Mouse (Mus musculus): Measurements from ENCODE around the gene Olfr549.

DNA sequence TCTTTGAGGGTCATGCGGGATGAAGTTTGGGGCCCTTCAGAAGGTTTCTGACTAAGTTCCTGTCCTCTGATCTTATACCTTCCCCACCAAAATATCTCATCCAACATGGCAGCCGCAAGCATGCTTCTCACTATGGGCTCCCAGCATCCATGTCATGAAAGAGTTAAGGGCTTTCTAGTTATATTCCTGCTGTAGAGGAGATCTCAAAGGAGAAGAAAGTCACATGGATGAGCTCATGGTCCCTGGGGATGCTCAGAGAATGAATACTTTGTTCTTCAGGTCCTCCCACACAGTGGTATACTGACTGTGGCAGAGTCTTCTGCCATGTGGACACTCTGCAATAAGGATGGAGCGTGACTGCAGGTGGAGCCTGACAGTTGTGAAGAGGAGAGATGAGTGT is at the start of gene Olfr549:
- TF ChIP-seq CTCF (conservative IDR thresholded peaks at IDR 0.05; ENCODE audit: low read length) (no peak), POU5F1 (IDR thresholded peaks at IDR 0.05; ENCODE audit: borderline replicate concordance, low read length) (no peak), NANOG (IDR thresholded peaks at IDR 0.05; ENCODE audit: borderline replicate concordance, low read length) (no peak)
